Mouse (Mus musculus): ENCODE results near the gene Cnst. TPM values are rescaled to one million over a fixed set of nuclear protein-coding genes. Genes with fewer than 3 reads are reported as not detected.

The Cnst gene
- polyA plus RNA-seq, 1 experiment from 2014 or later, result 25.3 TPM

DNA sequence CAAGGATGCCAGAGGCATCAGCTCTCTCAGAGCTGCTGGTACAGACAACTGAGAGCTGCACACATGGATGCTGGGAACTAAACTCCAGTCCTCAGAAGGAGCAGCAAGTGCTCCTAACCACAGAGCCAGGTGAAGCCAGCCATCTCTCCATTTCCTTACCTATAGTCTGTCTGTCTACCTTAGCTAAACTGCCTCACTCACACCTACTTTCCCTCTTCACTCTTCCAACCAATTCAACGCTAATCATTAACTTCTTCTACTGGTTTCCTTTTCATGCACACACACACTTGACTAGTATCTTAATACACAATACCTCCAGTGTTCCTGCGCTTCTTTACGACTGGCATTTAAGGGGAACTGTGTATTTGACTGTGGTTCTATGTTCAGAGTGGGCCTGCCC is 6.3 kb upstream of the Cnst start:
- WGBS, result 92% methylated on average over 3 of the region's 3 CpGs
- Histone ChIP-seq H3K27ac (replicated peaks) (no peak overlapping the region), H3K4me3 (replicated peaks) (no peak overlapping the region), H3K36me3 (peaks cover 40% of the 10 kb centered on the region), H3K4me2 (no peak overlapping the region), H3K27me3 (replicated peaks) (no peaks in the 10 kb centered on the region), H3K9ac (replicated peaks) (no peak overlapping the region), H3K4me1 (peaks cover 7% of the 10 kb centered on the region), H3K9me3 (replicated peaks) (no peaks in the 10 kb centered on the region)
- ATAC-seq (ENCODE audit: low FRiP score), result no peak

DNA sequence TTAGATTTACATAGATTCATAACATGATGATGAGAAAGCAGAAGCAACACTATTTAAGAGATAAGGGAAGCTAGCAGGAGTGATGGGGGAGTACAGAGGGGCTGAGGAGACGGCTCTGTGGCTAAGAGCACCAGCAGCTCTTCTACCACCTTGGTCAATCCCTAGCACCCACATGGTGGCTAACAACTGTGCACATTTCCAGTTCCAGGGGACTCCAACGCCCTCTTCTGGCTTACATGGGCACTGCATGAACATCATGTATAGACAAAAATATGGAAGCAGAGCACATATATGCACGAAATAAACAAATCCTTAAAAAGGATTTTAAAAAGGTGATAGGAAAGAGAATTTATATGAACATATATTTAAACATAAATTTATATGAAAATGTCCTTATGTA is 4.7 kb upstream of the Cnst start:
- no peak for ATAC-seq (ENCODE audit: low FRiP score)
- no peak overlapping the region for H3K9ac ChIP-seq (replicated peaks)
- peaks cover 15% of the 10 kb centered on the region for H3K4me1 ChIP-seq
- H3K4me2 ChIP-seq, result no peak overlapping the region
- WGBS, result 65% methylated on average over 3 of the region's 3 CpGs
- no peaks in the 10 kb centered on the region for H3K9me3 ChIP-seq (replicated peaks)
- peaks cover 35% of the 10 kb centered on the region for H3K36me3 ChIP-seq
- H3K27ac ChIP-seq (replicated peaks), result no peak overlapping the region
- no peaks in the 10 kb centered on the region for H3K27me3 ChIP-seq (replicated peaks)
- H3K4me3 ChIP-seq (replicated peaks), result no peak overlapping the region

DNA sequence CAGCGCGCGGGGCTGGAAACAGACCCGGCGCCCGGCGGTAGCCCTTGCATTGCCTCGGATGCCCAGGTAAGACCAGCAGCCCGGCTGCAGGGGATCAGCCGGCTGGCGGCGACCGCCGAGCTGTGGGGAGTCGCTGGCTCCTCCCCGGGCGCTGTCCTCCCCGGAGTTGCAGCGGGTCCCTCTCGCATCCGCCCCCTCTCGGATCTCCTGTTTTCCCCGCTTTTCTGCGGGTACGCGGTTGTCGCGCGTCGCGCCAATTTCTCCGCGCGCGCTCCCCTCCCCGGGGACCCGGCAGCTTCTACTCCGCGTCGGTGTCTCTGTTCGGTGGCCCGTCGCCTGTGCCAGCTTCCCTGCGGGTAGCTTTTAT is 364 bp downstream of the Cnst start:
- Histone ChIP-seq H3K27ac (replicated peaks) (peak overlapping the region; percentile 97), H3K27me3 (replicated peaks) (no peaks in the 10 kb centered on the region), H3K4me3 (replicated peaks) (peak overlapping the region; percentile 71), H3K4me2 (peak overlapping the region; percentile 87), H3K4me1 (peaks cover 34% of the 10 kb centered on the region), H3K9me3 (replicated peaks) (no peaks in the 10 kb centered on the region), H3K9ac (replicated peaks) (peak overlapping the region; percentile 77), H3K36me3 (peaks cover under 1% of the 10 kb centered on the region; the same call in 1 of the 2 replicates)
- under 1% methylated on average over 25 of the region's 44 CpGs for WGBS
- ATAC-seq (ENCODE audit: low FRiP score), result peak; percentile 79

DNA sequence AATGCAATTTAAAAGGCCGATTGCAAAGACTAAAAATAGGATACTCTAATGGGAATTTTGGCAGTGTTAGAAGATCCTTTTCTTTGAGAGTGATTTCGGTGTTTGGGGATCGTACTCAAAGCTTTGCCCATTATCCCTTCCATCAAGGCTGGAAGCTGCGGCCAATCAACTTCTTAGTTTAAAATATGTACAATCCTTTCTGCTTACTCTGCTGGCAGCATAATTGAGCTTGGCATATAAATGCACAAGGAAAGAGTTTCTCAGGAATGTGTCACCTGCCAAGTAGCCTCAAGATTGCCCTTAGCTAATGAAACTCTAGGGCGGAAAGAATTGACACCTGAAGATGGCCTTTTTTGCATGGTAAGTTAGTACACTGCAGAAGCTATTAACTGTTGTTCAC is 1.0 kb downstream of the Cnst start:
- Histone ChIP-seq H3K4me1 (peaks cover 34% of the 10 kb centered on the region), H3K4me3 (replicated peaks) (peak overlapping the region; percentile 71), H3K36me3 (no peaks in the 10 kb centered on the region), H3K9ac (replicated peaks) (peak overlapping the region; percentile 77), H3K27ac (replicated peaks) (peak overlapping the region; percentile 97), H3K9me3 (replicated peaks) (no peaks in the 10 kb centered on the region), H3K27me3 (replicated peaks) (no peaks in the 10 kb centered on the region), H3K4me2 (peak overlapping the region; percentile 87)
- WGBS, result 11% methylated on average over 5 of the region's 5 CpGs
- ATAC-seq (ENCODE audit: low FRiP score), result no peak

DNA sequence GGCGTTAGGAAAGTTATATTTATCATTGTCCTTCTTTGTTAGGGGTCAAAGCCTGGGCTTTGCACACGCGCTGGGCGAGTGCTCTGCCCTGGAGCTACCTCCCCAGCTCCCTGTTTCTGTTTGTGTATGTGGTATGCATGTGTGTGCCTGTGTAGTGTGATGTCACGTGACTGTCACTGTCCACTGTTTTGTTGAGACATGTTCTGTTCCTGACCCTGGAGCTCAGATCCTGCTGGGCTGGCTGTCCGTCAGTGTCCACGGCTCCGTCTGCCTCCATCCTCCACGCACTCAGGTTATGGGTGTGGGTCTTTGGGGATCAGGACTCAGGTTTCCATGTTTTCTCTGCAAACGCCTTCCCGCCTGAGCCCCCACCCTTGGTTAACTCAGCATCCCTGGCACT is 2.0 kb downstream of the Cnst start:
- no peaks in the 10 kb centered on the region for H3K27me3 ChIP-seq (replicated peaks)
- no peaks in the 10 kb centered on the region for H3K36me3 ChIP-seq
- no peak for ATAC-seq (ENCODE audit: low FRiP score)
- no peak overlapping the region for H3K9ac ChIP-seq (replicated peaks)
- 77% methylated on average over 11 of the region's 11 CpGs for WGBS
- peak overlapping the region; percentile 87 for H3K4me2 ChIP-seq
- H3K27ac ChIP-seq (replicated peaks), result no peak overlapping the region
- peaks cover 34% of the 10 kb centered on the region for H3K4me1 ChIP-seq
- no peak overlapping the region for H3K4me3 ChIP-seq (replicated peaks)
- no peaks in the 10 kb centered on the region for H3K9me3 ChIP-seq (replicated peaks)

DNA sequence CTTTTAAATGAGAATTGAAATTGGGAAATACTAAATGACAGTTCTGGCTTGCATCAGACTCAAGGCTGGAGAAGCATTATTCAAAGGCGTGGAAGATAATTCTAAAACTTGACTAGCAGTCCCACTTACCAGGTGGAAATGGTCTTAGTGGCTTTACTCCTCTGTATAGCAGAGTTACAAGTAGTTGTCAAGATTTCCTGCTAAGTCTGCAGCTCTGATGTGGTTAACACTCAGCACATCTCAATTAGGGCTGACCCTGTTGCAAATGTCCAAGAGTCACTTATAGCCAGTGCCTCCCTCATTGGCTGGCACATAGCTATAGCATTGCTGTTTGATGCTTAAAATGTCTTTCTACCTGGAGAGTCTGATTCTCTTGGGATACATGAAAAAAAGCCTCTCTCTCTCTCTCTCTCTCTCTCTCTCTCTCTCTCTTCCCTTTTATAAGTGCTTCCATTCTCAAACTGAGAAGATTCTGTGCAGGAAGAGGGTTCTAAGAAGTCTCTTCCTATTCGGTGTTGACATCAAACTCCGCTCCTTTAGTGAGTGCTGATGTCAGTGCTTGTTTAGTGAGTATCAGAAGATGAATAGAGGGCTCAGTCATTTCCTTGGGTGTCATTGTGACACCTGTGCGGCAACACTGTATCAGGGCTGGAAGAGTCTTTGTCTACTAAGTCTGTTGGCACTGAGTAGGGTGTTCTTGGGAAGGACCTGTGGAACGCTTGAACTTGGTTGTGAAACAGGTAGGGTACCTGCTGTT is 3.0 kb downstream of the Cnst start:
- 94% methylated on average over 5 of the region's 5 CpGs for WGBS
- H3K9me3 ChIP-seq (replicated peaks), result no peaks in the 10 kb centered on the region
- H3K27me3 ChIP-seq (replicated peaks), result no peaks in the 10 kb centered on the region
- no peak overlapping the region for H3K4me3 ChIP-seq (replicated peaks)
- ATAC-seq (ENCODE audit: low FRiP score), result no peak
- H3K4me1 ChIP-seq, result peaks cover 41% of the 10 kb centered on the region
- no peak overlapping the region for H3K9ac ChIP-seq (replicated peaks)
- H3K27ac ChIP-seq (replicated peaks), result no peak overlapping the region
- H3K36me3 ChIP-seq, result no peaks in the 10 kb centered on the region
- H3K4me2 ChIP-seq, result no peak overlapping the region

DNA sequence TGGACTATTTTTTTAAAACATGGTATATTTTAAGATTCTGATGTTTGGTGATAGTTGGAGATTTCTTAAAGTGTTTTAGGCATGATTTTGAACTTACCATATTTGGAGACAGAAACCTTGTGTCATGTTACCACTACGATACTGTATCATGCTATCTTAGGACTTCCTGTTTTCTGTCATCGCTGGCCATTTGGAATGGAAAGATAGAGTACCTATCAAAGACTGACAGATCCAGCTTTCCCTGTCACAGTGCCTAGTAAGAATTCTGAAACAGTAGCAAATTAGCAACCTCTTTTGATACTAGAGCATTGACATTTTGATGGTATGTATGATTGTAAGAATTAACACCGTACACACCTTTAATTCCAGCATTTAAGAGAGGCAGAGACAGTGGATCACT is 5.2 kb downstream of the Cnst start:
- no peaks in the 10 kb centered on the region for H3K27me3 ChIP-seq (replicated peaks)
- no peak overlapping the region for H3K4me2 ChIP-seq
- no peak overlapping the region for H3K9ac ChIP-seq (replicated peaks)
- H3K4me3 ChIP-seq (replicated peaks), result no peak overlapping the region
- H3K36me3 ChIP-seq, result no peaks in the 10 kb centered on the region
- no peak for ATAC-seq (ENCODE audit: low FRiP score)
- 91% methylated on average over 3 of the region's 3 CpGs for WGBS
- H3K27ac ChIP-seq (replicated peaks), result no peak overlapping the region
- H3K9me3 ChIP-seq (replicated peaks), result no peaks in the 10 kb centered on the region
- peaks cover 27% of the 10 kb centered on the region for H3K4me1 ChIP-seq

DNA sequence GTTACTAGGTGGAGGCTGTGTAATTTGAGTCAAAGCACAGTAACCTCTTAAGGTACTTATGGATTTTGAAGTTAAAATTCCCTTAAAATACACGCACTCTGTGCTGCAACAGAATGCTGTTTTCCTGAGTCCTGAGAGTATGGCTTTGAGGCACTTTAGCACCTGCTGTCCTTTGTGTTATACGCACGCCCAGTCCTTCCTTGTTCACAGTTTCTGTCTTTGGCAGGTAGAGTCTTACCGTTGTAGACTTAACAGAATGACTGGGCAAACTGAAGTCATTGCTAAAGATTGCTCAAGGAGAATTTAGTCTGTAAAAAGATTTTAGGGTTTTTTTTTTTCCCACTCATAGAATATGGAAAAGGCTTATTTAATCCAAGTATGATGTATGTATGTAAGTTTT is 5.8 kb downstream of the Cnst start:
- WGBS, result 90% methylated on average over 4 of the region's 4 CpGs
- Histone ChIP-seq H3K27me3 (replicated peaks) (no peaks in the 10 kb centered on the region), H3K9ac (replicated peaks) (no peak overlapping the region), H3K36me3 (no peaks in the 10 kb centered on the region), H3K4me3 (replicated peaks) (no peak overlapping the region), H3K4me2 (no peak overlapping the region), H3K27ac (replicated peaks) (no peak overlapping the region), H3K4me1 (peaks cover 27% of the 10 kb centered on the region), H3K9me3 (replicated peaks) (no peaks in the 10 kb centered on the region)
- no peak for ATAC-seq (ENCODE audit: low FRiP score)

DNA sequence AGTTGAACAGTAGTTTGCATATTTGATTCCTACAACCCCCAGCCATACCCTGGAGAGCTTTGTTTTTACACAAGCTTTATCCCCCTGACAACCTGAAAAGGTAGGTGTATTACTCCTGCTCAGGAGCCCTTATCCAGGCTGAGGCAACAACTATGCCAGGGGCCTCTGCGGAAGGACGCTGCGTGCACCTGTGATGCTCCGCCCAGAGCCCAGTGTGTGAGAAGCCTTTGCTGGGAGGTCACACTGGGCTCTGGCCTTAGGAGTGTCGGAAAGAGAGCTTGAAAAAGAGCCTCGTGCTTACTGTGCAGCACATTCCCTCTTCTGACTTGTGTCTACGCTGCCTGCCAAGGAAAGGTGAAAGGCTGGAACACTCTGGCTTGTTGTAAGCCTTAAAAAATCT is 6.6 kb downstream of the Cnst start:
- WGBS, result 56% methylated on average over 7 of the region's 7 CpGs
- Histone ChIP-seq H3K9ac (replicated peaks) (no peak overlapping the region), H3K4me3 (replicated peaks) (no peak overlapping the region), H3K9me3 (replicated peaks) (no peaks in the 10 kb centered on the region), H3K4me2 (no peak overlapping the region), H3K36me3 (no peaks in the 10 kb centered on the region), H3K4me1 (peaks cover 20% of the 10 kb centered on the region), H3K27me3 (replicated peaks) (no peaks in the 10 kb centered on the region), H3K27ac (replicated peaks) (no peak overlapping the region)
- ATAC-seq (ENCODE audit: low FRiP score), result no peak

DNA sequence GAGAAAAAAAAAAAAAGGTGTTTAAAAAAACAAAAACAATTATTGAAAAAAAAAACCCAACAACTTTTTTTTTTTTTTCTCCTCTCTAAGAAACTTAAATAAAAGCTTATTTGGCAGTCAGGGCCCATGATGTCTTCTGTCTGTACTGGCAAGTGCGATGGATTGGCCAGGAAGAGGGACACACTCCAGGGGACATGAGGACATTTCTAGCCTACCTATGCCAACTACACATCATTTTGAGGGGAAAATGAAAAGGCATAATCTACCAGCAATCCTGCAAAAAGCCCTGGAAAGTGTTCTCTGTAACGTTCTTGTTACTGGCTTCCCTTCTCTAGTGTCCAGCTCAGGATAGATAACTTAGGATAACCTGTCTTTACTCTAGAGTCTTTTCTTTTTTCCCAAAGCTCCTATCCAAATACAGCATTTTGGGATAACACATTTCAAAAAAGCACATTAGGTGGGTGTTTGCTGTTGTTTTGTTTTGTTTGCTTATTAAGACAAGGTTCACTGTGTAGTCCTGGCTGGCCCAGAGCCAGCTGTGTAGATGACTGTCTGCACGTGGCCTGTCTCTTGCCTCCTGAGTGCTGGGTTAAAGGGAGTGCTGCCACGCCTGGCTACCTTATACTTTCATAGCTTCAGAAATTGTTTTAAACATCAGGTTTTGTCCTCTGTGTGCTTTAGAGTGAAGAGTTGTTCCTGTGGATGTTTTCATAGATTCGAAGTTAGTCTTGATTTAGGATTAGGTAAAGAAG is 7.2 kb downstream of the Cnst start:
- no peaks in the 10 kb centered on the region for H3K27me3 ChIP-seq (replicated peaks)
- no peak overlapping the region for H3K4me3 ChIP-seq (replicated peaks)
- H3K4me1 ChIP-seq, result peaks cover 13% of the 10 kb centered on the region
- no peak overlapping the region for H3K4me2 ChIP-seq
- no peak overlapping the region for H3K27ac ChIP-seq (replicated peaks)
- no peak overlapping the region for H3K9ac ChIP-seq (replicated peaks)
- no peaks in the 10 kb centered on the region for H3K36me3 ChIP-seq
- H3K9me3 ChIP-seq (replicated peaks), result no peaks in the 10 kb centered on the region
- WGBS, result 71% methylated on average over 5 of the region's 5 CpGs
- ATAC-seq (ENCODE audit: low FRiP score), result no peak

DNA sequence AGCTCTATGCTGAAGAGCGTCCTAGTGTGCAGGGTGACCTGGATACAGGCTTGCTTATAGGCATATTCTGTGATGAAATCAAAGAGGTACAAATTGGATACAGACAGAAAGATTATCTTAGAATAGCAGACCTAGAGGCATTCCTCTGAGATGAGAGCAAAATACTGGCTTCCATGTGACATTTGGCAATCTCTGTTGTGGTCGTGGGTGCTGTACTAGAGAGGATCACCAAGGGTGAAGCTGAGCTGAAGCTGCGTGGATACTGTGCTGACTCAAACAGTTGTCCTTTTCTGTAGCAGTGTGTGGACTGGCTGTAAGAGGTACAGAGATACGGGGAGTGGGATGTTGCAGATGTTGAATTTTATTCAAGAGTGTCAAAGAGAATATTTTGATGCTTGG is 7.8 kb downstream of the Cnst start:
- no peak overlapping the region for H3K27ac ChIP-seq (replicated peaks)
- no peak for ATAC-seq (ENCODE audit: low FRiP score)
- H3K4me1 ChIP-seq, result peaks cover 10% of the 10 kb centered on the region
- H3K36me3 ChIP-seq, result no peaks in the 10 kb centered on the region
- no peaks in the 10 kb centered on the region for H3K27me3 ChIP-seq (replicated peaks)
- no peak overlapping the region for H3K4me2 ChIP-seq
- no peak overlapping the region for H3K4me3 ChIP-seq (replicated peaks)
- H3K9ac ChIP-seq (replicated peaks), result no peak overlapping the region
- no peaks in the 10 kb centered on the region for H3K9me3 ChIP-seq (replicated peaks)
- WGBS, result 80% methylated on average over 4 of the region's 4 CpGs

DNA sequence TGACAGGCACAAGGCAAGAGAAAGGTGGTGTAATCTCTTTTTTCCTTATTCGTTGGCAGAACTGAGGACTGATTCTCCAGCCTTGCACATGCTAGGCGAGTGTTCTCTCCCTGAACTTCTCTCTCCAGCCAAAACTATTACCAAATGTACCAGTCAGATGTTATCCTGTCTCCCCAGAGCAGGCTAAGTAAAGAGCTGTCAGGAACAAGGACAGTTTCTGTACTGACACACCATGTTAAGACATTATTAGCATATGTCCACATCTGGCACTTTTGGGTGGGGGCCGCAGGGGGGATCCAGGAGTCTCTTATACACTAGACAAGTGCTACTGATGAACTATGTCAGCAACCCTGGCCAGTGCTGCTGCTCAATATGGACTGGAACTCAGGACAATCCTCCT is 10.8 kb downstream of the Cnst start:
- Histone ChIP-seq H3K27ac (replicated peaks) (no peak overlapping the region), H3K4me3 (replicated peaks) (no peak overlapping the region), H3K9ac (replicated peaks) (no peak overlapping the region), H3K27me3 (replicated peaks) (no peaks in the 10 kb centered on the region), H3K9me3 (replicated peaks) (no peaks in the 10 kb centered on the region), H3K4me2 (no peak overlapping the region), H3K36me3 (no peaks in the 10 kb centered on the region), H3K4me1 (peaks cover 8% of the 10 kb centered on the region)
- 89% methylated on average over 3 of the region's 3 CpGs for WGBS
- no peak for ATAC-seq (ENCODE audit: low FRiP score)

Measured in neural tube, embryonic 15.5 days (tissue).